Mouse (Mus musculus): ENCODE measurements around the gene Fbxl17.

Fbxl17 gene

DNA sequence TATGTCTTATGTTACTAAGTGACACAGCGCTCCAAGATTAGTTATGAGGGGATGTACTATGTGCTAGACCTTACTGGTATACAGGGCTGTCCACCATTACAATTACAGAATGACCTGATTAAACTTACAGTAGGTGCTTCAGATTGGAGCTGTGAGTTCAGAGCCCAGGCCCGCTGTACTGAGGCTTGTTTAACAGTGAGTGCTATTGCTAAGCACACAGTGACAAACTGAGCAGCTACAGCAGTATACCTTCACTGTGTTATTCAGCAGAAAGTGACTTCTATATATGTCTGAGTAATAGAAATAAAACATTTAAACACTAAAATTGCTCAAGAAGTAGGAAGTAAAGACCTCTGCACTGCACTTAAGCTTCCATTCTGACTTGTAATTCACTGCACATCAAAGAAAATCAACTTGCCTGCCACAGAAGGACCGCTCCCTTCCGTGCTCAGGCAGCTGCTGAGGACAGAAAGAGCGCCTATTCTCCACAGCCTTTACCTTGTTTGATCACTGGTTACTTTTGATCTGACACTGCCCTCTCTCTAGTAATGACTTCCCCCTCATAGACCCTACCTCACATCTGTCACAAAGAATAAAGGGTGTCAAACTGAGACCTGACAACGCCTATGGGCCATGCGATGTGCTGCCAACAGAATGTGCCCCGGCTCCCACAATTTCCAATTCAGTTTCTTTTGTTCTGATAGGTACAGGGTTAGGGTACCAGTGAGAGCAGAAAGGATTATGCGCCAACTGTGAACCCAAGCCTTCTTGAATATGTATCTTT is 39.9 kb downstream of the Fbxl17 start:
- DNase-seq (ENCODE audit: low read depth, low spot score) = no peak

DNA sequence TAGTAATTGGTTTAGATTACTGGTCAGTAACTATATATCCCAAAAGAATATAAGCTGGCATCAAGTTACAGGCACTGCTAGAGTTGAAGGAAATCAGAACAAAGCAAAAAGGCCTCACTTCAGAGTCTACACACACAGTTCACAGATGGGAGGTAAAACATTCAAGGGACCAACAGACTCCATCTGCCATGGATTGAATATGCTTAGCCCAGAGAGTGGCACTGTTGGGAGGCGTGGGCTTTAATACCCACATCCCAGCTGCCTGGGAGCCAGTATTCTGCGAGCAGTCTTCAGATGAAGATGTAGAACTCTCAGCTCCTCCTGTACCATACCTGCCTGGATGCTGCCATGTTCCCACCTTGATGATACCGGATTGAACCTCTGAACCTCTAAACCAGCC is 41.8 kb downstream of the Fbxl17 start:
- DNase-seq (ENCODE audit: low read depth, low spot score) = no peak

DNA sequence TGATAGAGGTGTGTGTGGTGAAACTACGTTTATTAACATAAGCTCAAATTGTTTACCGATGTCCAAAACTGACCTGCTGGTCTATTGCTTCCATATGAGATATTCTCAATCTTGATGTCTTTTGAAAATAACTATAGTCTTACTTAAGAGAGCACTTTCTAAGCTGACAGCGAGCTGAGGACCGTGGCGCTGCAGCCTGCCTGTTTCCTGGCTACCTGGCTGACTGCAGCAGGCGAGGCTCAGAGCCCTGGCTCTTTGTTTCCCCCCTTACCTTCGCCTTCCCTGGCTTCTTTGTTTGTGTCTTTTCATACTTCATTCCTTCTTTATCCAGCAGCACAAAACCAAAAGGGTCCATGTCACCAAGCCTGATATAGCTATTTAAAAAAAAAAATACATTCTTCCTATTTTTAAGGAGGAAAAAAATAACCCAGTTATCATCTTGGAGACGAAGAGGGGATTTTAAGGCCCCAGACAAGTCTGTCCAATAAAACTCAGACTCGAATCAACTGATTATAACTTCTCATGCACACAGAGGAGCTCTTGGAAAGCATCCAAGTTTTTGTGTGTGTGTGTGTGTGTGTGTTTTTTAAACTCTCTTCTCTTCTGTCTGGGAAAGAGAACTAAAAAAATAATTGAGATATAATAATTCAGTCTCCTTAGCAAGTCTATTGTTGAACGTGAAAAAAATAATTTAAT is 48.4 kb downstream of the Fbxl17 start:
- no peak for DNase-seq (ENCODE audit: low read depth, low spot score)

DNA sequence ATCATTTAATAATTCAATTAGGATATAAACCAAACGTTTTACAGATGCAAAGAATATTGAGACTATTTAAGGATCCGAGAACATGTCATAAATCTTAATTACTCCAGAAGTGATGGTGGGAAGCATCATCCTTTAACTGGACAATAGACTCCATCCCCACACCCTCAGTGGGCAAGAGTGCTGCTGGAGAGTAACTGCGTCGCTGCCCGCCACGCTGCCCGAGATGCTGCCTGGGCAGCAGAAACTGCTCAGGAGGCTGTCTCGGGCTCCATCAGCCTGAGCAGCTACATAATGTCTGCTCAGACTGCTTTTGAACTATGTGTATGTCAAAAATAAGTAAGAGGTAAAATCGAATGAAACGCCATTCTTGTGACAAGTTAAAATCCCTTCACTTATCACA is 52.1 kb downstream of the Fbxl17 start:
- no peak for DNase-seq (ENCODE audit: low read depth, low spot score)

DNA sequence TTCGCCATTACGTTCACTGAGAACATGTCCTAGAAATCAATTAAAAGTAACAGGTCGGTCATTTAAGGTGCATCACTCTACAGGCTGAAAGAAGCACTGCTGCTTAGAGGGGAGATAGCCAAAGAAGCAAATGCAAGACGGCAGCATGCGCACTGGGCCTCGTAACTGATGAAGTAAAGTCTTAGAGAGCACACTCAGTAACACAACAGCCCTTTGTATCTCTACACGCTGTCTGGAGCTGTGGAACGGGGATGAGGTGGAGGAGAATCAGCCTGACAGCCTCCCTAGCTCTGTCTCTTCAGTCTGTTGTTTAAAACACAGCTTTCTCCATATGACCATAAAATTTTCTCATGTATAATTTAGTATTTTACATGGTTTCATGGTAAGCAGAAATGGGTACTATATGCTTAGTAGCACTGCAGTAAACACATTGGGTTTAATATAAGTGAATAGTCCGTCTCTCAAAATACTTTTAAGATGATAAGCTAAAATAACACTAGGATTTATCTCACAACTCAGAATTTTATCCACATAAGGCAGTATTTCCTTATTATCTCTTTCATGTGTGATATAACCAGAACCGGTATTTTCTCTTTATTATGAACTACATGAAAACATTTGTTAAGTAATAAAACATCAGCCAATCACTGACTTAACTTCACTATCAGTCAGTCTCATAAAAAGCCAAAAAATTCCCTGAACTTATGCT is 52.7 kb downstream of the Fbxl17 start:
- no peak for DNase-seq (ENCODE audit: low read depth, low spot score)

DNA sequence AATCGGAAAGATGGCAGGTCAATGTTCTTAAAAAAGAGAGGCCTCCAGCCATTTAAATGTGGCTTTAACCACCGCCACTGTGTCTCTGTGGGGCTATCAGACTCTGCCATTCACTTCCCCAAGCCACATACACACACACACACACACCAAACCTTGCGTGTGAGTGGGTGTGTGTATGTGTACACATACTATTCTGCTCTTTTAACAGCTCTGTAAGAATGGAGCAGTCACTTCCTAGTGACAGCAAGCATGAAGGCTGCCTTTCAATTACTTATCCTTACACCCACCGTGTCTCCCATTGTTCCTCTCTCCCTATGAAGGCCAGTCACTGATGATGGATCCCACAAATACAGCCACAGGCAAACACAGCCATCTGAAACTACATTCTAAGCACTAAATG is 54.6 kb downstream of the Fbxl17 start:
- DNase-seq (ENCODE audit: low read depth, low spot score) = no peak

DNA sequence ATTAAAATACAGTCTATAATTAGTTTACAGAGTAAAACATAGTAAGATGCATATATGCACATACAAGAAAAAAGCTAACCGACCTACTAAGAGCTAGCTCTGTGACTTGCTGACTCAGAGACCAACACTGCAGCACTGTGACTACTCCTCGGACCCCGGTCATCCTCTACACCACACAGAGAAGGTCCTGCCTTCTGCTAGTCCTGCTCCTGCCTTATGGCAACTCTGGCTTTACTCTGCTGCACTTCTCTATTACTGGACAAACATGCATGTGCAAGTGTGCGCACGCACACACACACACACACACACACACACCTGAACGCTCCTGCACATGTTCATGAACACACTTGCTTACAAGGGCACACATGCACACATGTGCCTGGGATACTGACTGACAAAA is 62.4 kb downstream of the Fbxl17 start:
- no peak for DNase-seq (ENCODE audit: low read depth, low spot score)

DNA sequence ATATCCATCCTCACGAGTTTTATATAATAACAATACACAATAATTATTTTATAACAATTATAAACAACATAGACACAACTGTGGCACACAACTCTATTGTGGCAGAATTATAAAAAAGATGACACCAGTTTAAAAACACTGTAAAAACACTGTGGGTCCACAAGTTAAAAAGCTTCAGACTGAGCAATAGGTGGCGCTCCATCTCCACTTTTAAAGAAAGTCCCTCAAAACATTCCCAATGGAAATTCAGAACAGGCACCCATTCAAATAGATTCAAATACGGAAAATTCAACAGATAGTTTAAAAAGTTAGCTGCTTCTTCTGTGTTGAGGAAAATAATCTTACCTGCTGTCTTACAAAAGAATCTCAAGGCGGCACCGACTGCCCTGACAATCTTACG is 65.7 kb downstream of the Fbxl17 start:
- peak; percentile 49 for DNase-seq (ENCODE audit: low read depth, low spot score)

DNA sequence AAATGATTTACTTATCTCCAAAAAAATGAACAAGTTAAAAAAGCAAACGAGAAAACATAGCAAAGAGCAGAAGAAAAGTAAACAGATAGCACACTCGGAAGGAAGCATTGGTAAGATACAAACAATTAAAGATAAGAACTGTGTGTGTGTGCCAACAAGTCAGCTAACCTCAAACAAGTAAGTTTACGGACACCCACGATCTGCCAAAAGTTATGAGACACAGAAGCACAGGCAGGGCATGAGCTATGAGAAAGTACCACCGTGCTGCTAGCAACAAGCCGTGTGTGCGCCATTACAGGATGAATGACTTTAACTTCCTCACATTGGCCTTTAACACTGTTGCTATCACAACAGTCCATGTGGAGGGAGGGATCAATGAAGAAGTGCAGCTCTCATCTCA is 68.2 kb downstream of the Fbxl17 start:
- no peak for DNase-seq (ENCODE audit: low read depth, low spot score)

DNA sequence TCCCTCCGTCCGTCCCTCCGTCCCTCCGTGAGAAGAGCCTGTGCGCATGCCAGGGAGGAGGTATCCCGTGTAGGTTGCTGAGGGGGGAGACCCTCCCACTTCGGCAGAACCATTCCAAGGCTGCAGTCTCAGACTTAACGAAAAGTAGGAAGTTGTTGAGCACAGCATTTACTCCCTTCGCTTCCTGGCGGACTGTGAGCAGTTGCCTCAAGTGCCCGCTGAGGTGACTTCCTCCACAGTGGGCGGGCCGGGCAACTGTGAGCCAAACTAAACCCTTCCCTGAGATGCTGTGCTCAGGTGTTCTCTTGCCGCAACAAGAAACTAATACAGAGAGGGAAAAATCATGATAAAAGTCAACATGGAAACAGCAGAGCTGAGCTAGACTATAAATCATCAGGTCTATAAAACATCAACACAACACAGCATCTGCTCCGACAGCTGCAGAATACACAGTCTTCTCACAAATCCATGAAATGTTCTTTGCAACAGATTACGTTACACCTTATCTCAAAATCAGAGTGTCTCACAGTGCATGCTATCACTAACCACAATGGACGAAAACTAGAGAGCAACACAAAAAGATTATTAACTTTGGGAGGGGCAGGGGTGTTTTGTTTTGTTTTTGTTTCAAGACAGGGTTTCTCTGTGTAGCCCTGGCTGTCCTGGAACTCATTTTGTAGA is 69.3 kb downstream of the Fbxl17 start:
- no peak for DNase-seq (ENCODE audit: low read depth, low spot score)

DNA sequence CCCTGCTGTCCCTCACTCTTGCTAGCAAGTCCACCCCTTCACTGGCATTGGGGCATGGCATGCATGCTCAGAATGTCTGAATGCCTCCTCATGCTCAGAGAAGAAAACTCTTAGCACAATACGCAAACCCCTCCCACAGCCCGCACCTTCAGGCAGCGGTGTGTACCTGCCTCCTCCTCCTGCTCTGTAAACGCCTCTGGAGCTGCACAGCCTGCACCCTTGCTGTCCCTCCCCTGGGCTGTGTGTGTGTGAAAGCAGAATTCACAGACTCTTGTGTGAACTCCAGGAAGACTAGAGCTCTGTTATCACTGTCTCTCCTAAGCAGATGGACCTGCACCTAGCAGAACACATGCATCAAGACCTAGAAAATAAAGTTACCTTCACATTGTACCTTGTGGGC is 76.0 kb downstream of the Fbxl17 start:
- DNase-seq (ENCODE audit: low read depth, low spot score) = no peak

DNA sequence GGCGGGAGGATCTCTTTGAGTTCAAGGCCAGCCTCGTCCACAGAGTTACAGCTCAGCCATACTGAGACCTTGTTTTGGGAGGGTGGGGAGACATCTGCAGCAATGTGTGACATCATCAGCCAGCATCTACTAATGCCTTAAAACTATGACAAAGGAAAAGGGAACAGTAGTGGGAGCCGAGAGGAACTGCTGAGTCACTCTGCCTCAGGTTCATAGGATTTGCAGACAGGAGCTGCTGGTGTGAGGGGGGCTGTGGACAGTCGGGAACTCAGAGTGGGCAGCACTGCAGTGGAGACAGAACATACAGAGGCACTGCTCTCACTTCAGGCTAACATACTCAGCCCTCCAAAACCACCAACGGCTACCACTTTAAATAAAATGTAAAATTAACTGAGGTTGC is 77.1 kb downstream of the Fbxl17 start:
- DNase-seq (ENCODE audit: low read depth, low spot score) = peak; percentile 44

DNA sequence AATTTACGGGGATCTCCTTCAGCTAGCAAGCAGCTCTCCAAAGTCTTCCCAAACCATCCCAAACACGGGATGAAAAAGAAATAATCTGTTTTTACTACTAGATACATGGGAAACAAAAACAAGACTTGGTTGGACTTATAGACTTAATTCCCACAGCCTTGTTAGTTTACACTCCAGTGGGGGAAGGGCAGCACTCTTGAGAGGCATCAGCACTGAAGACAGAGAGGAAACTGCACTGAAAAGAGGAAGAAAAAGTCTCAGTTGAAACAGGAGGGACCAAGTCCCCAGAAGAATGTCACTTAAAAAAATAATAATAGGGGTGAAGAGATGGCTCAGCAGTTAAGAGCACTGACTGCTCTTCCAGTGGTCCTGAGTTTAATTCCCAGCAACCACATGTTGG is 78.0 kb downstream of the Fbxl17 start:
- DNase-seq (ENCODE audit: low read depth, low spot score) = no peak

DNA sequence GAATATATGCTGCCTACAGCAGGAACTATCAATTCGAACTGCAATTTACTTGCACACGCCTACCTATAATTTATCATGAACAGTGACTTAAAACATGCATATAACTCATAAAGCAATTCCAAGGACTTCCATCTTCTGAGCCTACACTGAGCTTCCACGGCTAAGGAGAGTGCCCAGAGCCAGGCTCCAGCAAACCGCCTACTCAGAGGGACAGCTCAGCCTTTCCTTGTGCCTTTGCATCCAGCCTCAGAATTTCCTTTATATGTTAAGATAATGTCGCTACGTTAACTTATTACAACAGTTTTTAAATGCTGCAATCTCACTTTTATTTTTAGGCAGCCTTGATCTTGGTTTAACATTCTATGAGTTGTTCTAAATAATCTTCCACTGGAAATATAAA is 80.3 kb downstream of the Fbxl17 start:
- no peak for DNase-seq (ENCODE audit: low read depth, low spot score)

DNA sequence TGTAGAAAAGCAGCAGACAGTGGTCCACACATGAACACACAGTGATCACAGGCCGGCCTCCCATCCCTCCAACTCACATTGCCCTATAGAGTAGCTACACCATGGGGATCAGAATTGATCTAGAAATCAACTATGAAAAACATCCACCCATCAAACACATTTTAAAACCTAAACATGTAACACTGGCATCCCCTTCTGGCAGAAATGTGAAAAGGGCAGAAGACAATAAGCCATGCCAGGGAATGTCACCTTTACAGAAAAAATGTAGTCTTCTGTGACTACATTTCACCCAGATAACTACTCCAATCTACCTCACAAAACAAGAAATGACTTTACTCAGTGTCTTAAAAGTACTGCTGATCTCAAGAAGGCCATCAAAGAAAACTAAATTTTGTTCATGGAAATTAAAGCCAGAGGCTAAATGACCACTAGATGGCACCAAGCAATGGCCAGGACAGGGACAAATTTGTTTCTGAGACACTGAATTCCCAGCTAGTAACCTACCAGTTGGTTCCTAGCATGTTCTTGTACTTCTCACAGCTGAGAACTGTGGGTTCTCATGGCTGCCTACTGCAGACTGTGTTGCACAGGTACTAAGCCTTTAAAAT is 85.7 kb downstream of the Fbxl17 start:
- DNase-seq (ENCODE audit: low read depth, low spot score) = peak; percentile 29

DNA sequence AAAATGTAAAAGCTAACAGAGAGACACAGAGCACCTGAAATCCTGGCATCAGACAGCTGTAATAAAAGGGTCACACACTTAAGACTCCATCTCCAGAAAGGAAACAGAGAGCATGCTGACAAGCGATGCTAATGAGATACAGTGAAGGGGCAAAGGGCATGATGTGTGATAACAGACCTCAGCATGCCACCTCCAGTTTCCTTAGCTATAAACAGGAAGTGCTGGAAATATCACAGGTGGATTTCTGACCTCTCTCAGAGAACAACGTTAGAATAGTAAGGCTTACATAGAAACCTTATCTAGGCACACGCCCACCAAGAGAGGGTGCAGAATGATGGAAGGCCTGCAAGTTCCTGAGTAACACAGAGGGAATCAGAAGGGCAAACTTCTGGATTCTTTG is 88.3 kb downstream of the Fbxl17 start:
- no peak for DNase-seq (ENCODE audit: low read depth, low spot score)

DNA sequence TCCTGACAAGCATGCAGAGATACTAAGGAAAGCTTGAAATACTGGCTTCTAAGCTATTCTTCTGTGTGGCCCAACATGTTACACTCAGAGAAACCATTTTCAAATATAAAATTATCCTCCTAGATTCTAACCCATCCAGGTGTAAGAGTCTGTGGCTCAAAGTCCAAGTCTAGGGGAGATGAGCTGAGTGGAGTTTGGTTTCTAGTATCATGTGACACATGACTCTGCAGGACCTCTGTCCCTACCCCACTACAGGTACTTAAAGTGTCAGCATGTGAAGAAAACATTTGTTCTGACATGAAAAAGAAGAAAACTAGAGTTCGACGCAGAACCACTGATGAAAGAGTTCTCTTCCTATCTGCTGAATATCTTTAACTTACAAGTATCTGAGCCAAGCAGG is 89.7 kb downstream of the Fbxl17 start:
- DNase-seq (ENCODE audit: low read depth, low spot score) = no peak

DNA sequence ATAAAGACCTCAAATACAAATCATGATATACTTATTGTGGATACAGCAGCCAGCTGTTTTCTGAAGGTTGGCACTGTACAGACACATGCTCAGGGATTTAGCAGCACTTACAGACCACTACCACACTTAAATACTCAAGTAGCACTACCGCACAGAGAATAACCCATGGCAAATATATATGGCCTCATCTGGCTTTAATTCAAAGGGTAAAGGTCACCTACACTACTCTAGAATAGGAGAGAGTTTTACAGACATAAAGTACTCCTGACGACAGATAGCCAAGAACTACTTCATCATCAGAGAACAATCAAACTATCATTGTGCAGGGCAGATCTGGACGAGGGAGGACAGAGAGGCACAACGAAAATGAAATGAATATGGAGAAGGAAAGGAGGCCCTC is 93.9 kb downstream of the Fbxl17 start:
- DNase-seq (ENCODE audit: low read depth, low spot score) = no peak

DNA sequence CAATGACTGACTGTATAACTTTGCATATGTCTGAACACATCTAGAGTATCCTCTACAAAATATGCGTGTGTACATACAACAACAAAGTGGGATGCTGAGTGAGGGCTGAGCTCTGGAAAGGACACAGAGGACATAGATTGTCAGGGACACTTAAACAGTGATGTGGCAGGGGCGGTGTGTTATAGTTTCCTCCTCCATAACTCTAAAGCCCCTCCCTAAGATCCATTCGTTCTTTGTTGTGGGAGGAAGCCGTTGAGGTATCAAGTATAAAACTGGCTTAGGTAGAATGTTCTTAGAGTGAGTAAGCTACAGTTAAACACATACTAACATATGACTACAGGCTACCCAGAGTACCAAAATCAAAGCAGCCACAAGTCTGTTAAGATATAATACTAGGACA is 94.3 kb downstream of the Fbxl17 start:
- DNase-seq (ENCODE audit: low read depth, low spot score) = no peak

DNA sequence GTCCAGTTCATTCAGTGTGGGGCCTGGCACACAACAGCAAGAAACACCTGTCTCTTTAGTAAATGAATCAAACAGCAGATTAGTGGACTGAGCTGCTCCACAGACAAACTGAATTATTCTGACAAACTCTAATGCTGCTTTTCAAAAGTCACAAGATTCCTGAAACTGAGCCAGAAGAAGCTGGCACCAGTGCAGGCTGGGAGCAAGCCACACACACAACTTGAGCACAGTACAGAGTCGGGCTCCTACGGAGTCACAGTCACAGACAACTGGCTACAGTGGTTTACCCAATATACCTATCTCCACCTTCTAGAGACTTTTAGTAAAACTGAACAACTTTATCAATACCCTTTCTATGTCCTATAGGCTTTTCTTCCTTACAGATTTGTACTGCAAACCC is 94.8 kb downstream of the Fbxl17 start:
- DNase-seq (ENCODE audit: low read depth, low spot score) = no peak

DNA sequence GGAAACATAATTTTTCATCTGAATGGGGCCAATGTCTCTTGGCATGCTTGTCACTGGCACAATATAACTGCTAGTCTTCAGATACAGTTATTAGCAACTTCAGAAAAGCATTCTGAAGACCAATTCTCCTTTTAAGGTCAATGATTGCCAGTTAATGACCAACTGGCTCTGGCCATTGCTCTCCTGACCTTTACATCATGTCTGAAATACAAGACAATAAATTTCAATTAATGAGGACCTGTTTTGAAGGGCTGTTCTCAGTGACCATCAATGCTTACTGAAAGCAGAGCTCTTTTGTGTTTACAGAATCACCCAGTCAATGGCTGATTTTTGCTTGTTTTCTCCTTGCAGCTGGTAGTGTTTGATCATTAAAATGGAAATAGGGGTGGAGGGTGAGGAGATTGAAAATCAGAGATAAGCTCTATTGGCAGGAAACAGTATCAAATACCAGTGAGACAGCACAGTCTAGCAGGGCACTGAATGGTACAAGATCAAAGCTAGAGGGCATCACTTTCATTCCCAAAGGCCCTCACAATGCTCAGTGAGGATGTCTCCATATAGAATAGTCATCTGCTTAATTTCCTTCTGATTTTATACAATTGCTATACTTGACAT is 95.9 kb downstream of the Fbxl17 start:
- no peak for DNase-seq (ENCODE audit: low read depth, low spot score)
